Mouse (Mus musculus) forebrain, postnatal 0 days (tissue): ENCODE measurements at regions not wholly inside any gene's neighbourhood (a gene's known extent, or its start where the extent isn't known, plus 50 kb on each side); places are given as distances from the start of the nearest gene placed in this dataset.
A peak's percentile ranks its signal among the peaks of the same experiment; 100 is the strongest.

Source experiments
- ATAC-seq: fragments of 200-750 bp; cut with Nextera tagmentation; 2 replicates; pipeline ENCODE4 v1.8.0; 2017; ENCODE audit warnings: mild to moderate bottlenecking, moderate library complexity
- DNase-seq: peaks from one replicate; pipeline ENCODE4 v3.0.0-alpha.2; 2015
- H3K27ac ChIP-seq: fragments of 300-500 bp; sonication (generic); 2 replicates; pipeline ENCODE4 v1.5.1; 2014; ENCODE audit warnings: low read depth, mild to moderate bottlenecking, antibody characterized with exemption, low read length, moderate library complexity, mixed read lengths
- H3K27me3 ChIP-seq: fragments of 300-500 bp; sonication (generic); 2 replicates; pipeline ENCODE4 v1.6.1; 2014; ENCODE audit warnings: mild to moderate bottlenecking, low read length, mixed read lengths; ENCODE audit not compliant: insufficient read depth
- H3K36me3 ChIP-seq: fragments of 300-500 bp; sonication (generic); 2 replicates; pipeline ENCODE4 v1.6.1; 2014; ENCODE audit warnings: mild to moderate bottlenecking, moderate library complexity; ENCODE audit not compliant: insufficient read depth
- H3K4me1 ChIP-seq: fragments of 300-500 bp; sonication (generic); 2 replicates; pipeline ENCODE4 v1.6.1; 2014; ENCODE audit warnings: antibody characterized with exemption; ENCODE audit not compliant: insufficient read depth
- H3K4me2 ChIP-seq: fragments of 300-500 bp; sonication (generic); 2 replicates; pipeline ENCODE4 v1.6.1; 2014; ENCODE audit warnings: low read depth, mild to moderate bottlenecking, moderate library complexity
- H3K4me3 ChIP-seq: fragments of 300-500 bp; sonication (generic); 2 replicates; pipeline ENCODE4 v1.5.1; 2014; ENCODE audit warnings: low read depth, low read length, mixed read lengths
- H3K9ac ChIP-seq: fragments of 300-500 bp; sonication (generic); 2 replicates; pipeline ENCODE4 v1.6.1; 2014; ENCODE audit warnings: mild to moderate bottlenecking
- H3K9me3 ChIP-seq: fragments of 300-500 bp; sonication (generic); 2 replicates; pipeline ENCODE4 v1.6.1; 2016; ENCODE audit warnings: low read length
- CTCF ChIP-seq: sonication (generic); IDR thresholded peaks from 2 replicates; pipeline ENCODE4 v1.5.1; 2016; ENCODE audit warnings: antibody characterized with exemption, control low read depth, low read depth
- WGBS: fragments of 180-500 bp; shearing (Covaris S2); extraction: QIAGEN DNeasy Blood & Tissue Kit; methylation state at CpG from one replicate; pipeline ENCODE4 v1.1.7; 2014; 5-methylcytosine and 5-hydroxymethylcytosine counted together

GRCm38 (mm10) chr12:50281615-50282014 is 367.3 kb downstream of the Prkd1 start:
- no peak overlapping the region for H3K4me3 ChIP-seq
- H3K4me2 ChIP-seq = no peak overlapping the region
- H3K4me1 ChIP-seq = no peaks in the 10 kb centered on the region
- H3K27ac ChIP-seq = no peak overlapping the region
- TF ChIP-seq CTCF = peak; percentile 60
- ATAC-seq (no peak), DNase-seq (peak; percentile 48)
- H3K9me3 ChIP-seq = no peaks in the 10 kb centered on the region
- no peaks in the 10 kb centered on the region for H3K36me3 ChIP-seq
- H3K27me3 ChIP-seq = no peaks in the 10 kb centered on the region
- 56% methylated on average over 1 of the region's 1 CpGs for WGBS
- H3K9ac ChIP-seq = no peak overlapping the region
